Mouse (Mus musculus): ENCODE results near the gene Plppr2. TPM values are rescaled to one million over a fixed set of nuclear protein-coding genes. Genes with fewer than 3 reads are reported as not detected.

Plppr2 gene
- polyA plus RNA-seq (2015; fragmentation: Nextera tagmentation; extraction: Ambion mirVana), result 2.7 and 4.1 TPM in 2 replicates

GRCm38 (mm10) chr9:21936692-21937570 lies at the start of gene Plppr2:
Gene Plppr2 (plus strand): TSS chr9:21937033.
- 1% methylated on average over 39 of the region's 43 CpGs for whole genome bisulfite sequencing
- Histone ChIP-seq H3K4me2 (replicated peaks; ENCODE audit: low read depth) (peak within 1 kb of the TSS; percentile 58), H3K27me3 (ENCODE audit: control insufficient read depth, insufficient read depth, low read length) (no peaks in the 10 kb centered on the region), H3K27ac (replicated peaks) (no peak within 1 kb of the TSS), H3K4me1 (replicated peaks; ENCODE audit: control insufficient read depth, insufficient read depth) (0 out of 2 replicates have a peak, but pooled peaks cover 2% of the 10 kb centered on the region), H3K9ac (ENCODE audit: low read length) (peak within 1 kb of the TSS; percentile 59), H3K4me3 (ENCODE audit: low read depth, low read length) (peak within 1 kb of the TSS; percentile 40), H3K9me3 (ENCODE audit: control insufficient read depth, low read length) (no peaks in the 10 kb centered on the region), H3K36me3 (ENCODE audit: control insufficient read depth, insufficient read depth, low read length) (no peaks in the 10 kb centered on the region)
- TF ChIP-seq CTCF (IDR thresholded peaks at IDR 0.05; ENCODE audit: low read depth) (peak; percentile 25; the same call in 1 of the 2 replicates), EP300 (optimal IDR thresholded peaks at IDR 0.05) (no peak)
- ATAC-seq (ENCODE audit: low FRiP score, low TSS enrichment) (peak; percentile 98), DNase-seq (ENCODE audit: low spot score) (peak; percentile 98)

GRCm38 (mm10) chr9:21889229-21889628 lies 47.6 kb upstream of the Plppr2 start:
- Histone ChIP-seq H3K9ac (ENCODE audit: low read length) (no peak overlapping the region), H3K4me2 (replicated peaks; ENCODE audit: low read depth) (no peak overlapping the region), H3K36me3 (ENCODE audit: control insufficient read depth, insufficient read depth, low read length) (no peaks in the 10 kb centered on the region), H3K9me3 (ENCODE audit: control insufficient read depth, low read length) (no peaks in the 10 kb centered on the region), H3K27me3 (ENCODE audit: control insufficient read depth, insufficient read depth, low read length) (no peaks in the 10 kb centered on the region), H3K4me1 (replicated peaks; ENCODE audit: control insufficient read depth, insufficient read depth) (no peaks in the 10 kb centered on the region), H3K4me3 (ENCODE audit: low read depth, low read length) (no peak overlapping the region), H3K27ac (replicated peaks) (no peak overlapping the region)
- TF ChIP-seq EP300 (optimal IDR thresholded peaks at IDR 0.05) (no peak), CTCF (IDR thresholded peaks at IDR 0.05; ENCODE audit: low read depth) (peak; percentile 60)
- DNase-seq (ENCODE audit: low spot score) (peak; percentile 45), ATAC-seq (ENCODE audit: low FRiP score, low TSS enrichment) (0 out of 2 replicates have a peak, but pooled peaks have one; percentile 40)
- 58% methylated on average over 3 of the region's 3 CpGs for WGBS

GRCm38 (mm10) chr9:21901223-21901820 lies 35.5 kb upstream of the Plppr2 start:
- 12% methylated on average over 10 of the region's 10 CpGs for WGBS
- H3K4me1 ChIP-seq (replicated peaks; ENCODE audit: control insufficient read depth, insufficient read depth), result no peaks in the 10 kb centered on the region; the same call in 1 of the 2 replicates
- peak overlapping the region; percentile 48 for H3K4me2 ChIP-seq (replicated peaks; ENCODE audit: low read depth)
- peak overlapping the region; percentile 30 for H3K4me3 ChIP-seq (ENCODE audit: low read depth, low read length)
- no peak overlapping the region for H3K9ac ChIP-seq (ENCODE audit: low read length)
- no peak overlapping the region for H3K27ac ChIP-seq (replicated peaks)
- H3K27me3 ChIP-seq (ENCODE audit: control insufficient read depth, insufficient read depth, low read length), result no peaks in the 10 kb centered on the region
- DNase-seq (ENCODE audit: low spot score) (peak; percentile 75), ATAC-seq (ENCODE audit: low FRiP score, low TSS enrichment) (peak; percentile 75)
- no peaks in the 10 kb centered on the region for H3K36me3 ChIP-seq (ENCODE audit: control insufficient read depth, insufficient read depth, low read length)
- no peaks in the 10 kb centered on the region for H3K9me3 ChIP-seq (ENCODE audit: control insufficient read depth, low read length)
- TF ChIP-seq CTCF (IDR thresholded peaks at IDR 0.05; ENCODE audit: low read depth) (peak; percentile 59), EP300 (optimal IDR thresholded peaks at IDR 0.05) (no peak)

- Histone ChIP-seq H3K4me1 (replicated peaks; ENCODE audit: control insufficient read depth, insufficient read depth) (no peaks in the 10 kb centered on the region; the same call in 1 of the 2 replicates), H3K27me3 (ENCODE audit: control insufficient read depth, insufficient read depth, low read length) (no peaks in the 10 kb centered on the region), H3K4me3 (ENCODE audit: low read depth, low read length) (no peak overlapping the region), H3K27ac (replicated peaks) (no peak overlapping the region), H3K9ac (ENCODE audit: low read length) (no peak overlapping the region), H3K4me2 (replicated peaks; ENCODE audit: low read depth) (no peak overlapping the region), H3K9me3 (ENCODE audit: control insufficient read depth, low read length) (no peaks in the 10 kb centered on the region), H3K36me3 (ENCODE audit: control insufficient read depth, insufficient read depth, low read length) (no peaks in the 10 kb centered on the region)
- no peak for TF ChIP-seq CTCF (IDR thresholded peaks at IDR 0.05; ENCODE audit: low read depth)
- no peak for TF ChIP-seq EP300 (optimal IDR thresholded peaks at IDR 0.05)
- no peak for DNase-seq (ENCODE audit: low spot score)
- no peak for ATAC-seq (ENCODE audit: low FRiP score, low TSS enrichment)
- WGBS, result 82% methylated on average over 4 of the region's 4 CpGs
These were observed 32.8 kb upstream of the Plppr2 start for GRCm38 (mm10) chr9:21904031-21904430.

- Histone ChIP-seq H3K27me3 (ENCODE audit: control insufficient read depth, insufficient read depth, low read length) (no peaks in the 10 kb centered on the region), H3K4me1 (replicated peaks; ENCODE audit: control insufficient read depth, insufficient read depth) (no peaks in the 10 kb centered on the region), H3K4me3 (ENCODE audit: low read depth, low read length) (no peak overlapping the region), H3K4me2 (replicated peaks; ENCODE audit: low read depth) (no peak overlapping the region), H3K27ac (replicated peaks) (no peak overlapping the region), H3K9ac (ENCODE audit: low read length) (no peak overlapping the region), H3K9me3 (ENCODE audit: control insufficient read depth, low read length) (no peaks in the 10 kb centered on the region), H3K36me3 (ENCODE audit: control insufficient read depth, insufficient read depth, low read length) (peaks cover 10% of the 10 kb centered on the region; the same call in 1 of the 2 replicates)
- TF ChIP-seq CTCF (IDR thresholded peaks at IDR 0.05; ENCODE audit: low read depth), result no peak
- TF ChIP-seq EP300 (optimal IDR thresholded peaks at IDR 0.05), result no peak
- ATAC-seq (ENCODE audit: low FRiP score, low TSS enrichment) (no peak), DNase-seq (ENCODE audit: low spot score) (no peak)
- 71% methylated on average over 11 of the region's 11 CpGs for WGBS
These were observed 28.6 kb upstream of the Plppr2 start for GRCm38 (mm10) chr9:21908216-21908615.
